Mouse (Mus musculus) heart, embryonic 11.5 days (tissue): ENCODE results near the gene Begain. TPM values are rescaled to one million over a fixed set of nuclear protein-coding genes. Genes with fewer than 3 reads are reported as not detected.

ENCODE experiments used
- ATAC-seq: fragments of 200-750 bp; cut with Nextera tagmentation; replicated peaks from 2 replicates; pipeline ENCODE4 v1.8.0; 2017; ENCODE audit warnings: moderate library complexity; ENCODE audit not compliant: insufficient number of reproducible peaks, low FRiP score, low TSS enrichment
- H3K27ac ChIP-seq: fragments of 300-500 bp; sonication (generic); 2 replicates; pipeline ENCODE4 v1.5.1; 2014; ENCODE audit warnings: mild to moderate bottlenecking, low read depth, low read length
- H3K27me3 ChIP-seq: fragments of 300-500 bp; sonication (generic); 2 replicates; pipeline ENCODE4 v1.6.1; 2014; ENCODE audit warnings: mild to moderate bottlenecking, low read length, mixed read lengths; ENCODE audit not compliant: control insufficient read depth, insufficient read depth
- H3K36me3 ChIP-seq: fragments of 300-500 bp; sonication (generic); 2 replicates; pipeline ENCODE4 v1.6.1; 2014; ENCODE audit warnings: mild to moderate bottlenecking, low read length, moderate library complexity, mixed read lengths; ENCODE audit not compliant: control insufficient read depth, insufficient read depth
- H3K4me1 ChIP-seq: fragments of 300-500 bp; sonication (generic); 2 replicates; pipeline ENCODE4 v1.6.1; 2014; ENCODE audit warnings: low read length; ENCODE audit not compliant: control insufficient read depth, insufficient read depth
- H3K4me2 ChIP-seq: fragments of 300-500 bp; sonication (generic); 2 replicates; pipeline ENCODE4 v1.6.1; 2014; ENCODE audit warnings: mild to moderate bottlenecking, moderate library complexity
- H3K4me3 ChIP-seq: fragments of 300-500 bp; sonication (generic); 2 replicates; pipeline ENCODE4 v1.5.1; 2014; ENCODE audit warnings: low read depth, low read length
- H3K9ac ChIP-seq: fragments of 300-500 bp; sonication (generic); 2 replicates; pipeline ENCODE4 v1.6.1; 2014; ENCODE audit warnings: mild to moderate bottlenecking, low read depth, low read length, moderate library complexity
- H3K9me3 ChIP-seq: fragments of 300-500 bp; sonication (generic); replicated peaks from 2 replicates; pipeline ENCODE4 v1.6.1; 2016; ENCODE audit warnings: low read length; ENCODE audit not compliant: control insufficient read depth
- WGBS: fragments of 180-500 bp; shearing (Covaris S2); extraction: QIAGEN DNeasy Blood & Tissue Kit; methylation state at CpG from one replicate; pipeline ENCODE4 v1.1.7; 2014; ENCODE audit not compliant: insufficient replicate concordance; 5-methylcytosine and 5-hydroxymethylcytosine counted together
- polyA plus RNA-seq: library from polyadenylated mRNA; unstranded; fragments of >200 nt; fragmentation: Nextera tagmentation; extraction: Ambion mirVana; gene quantifications from 2 replicates; pipeline ENCODE4 v1.2.1, GENCODE M21; 2014

Gene Begain
- polyA plus RNA-seq, 1 experiment from 2014 or later = 2.2 TPM

- Histone ChIP-seq H3K27me3 (no peaks in the 10 kb centered on the region), H3K4me1 (no peaks in the 10 kb centered on the region), H3K9ac (no peak overlapping the region), H3K4me3 (no peak overlapping the region), H3K36me3 (no peaks in the 10 kb centered on the region), H3K4me2 (no peak overlapping the region), H3K27ac (no peak overlapping the region), H3K9me3 (no peaks in the 10 kb centered on the region)
- ATAC-seq = no peak
- WGBS = 81% methylated on average over 14 of the region's 14 CpGs
Measured at GRCm38 (mm10) chr12:109090041-109090440, 22.0 kb upstream of the Begain start.

- Histone ChIP-seq H3K4me2 (no peak overlapping the region), H3K4me1 (no peaks in the 10 kb centered on the region), H3K36me3 (no peaks in the 10 kb centered on the region), H3K4me3 (no peak overlapping the region), H3K9ac (no peak overlapping the region), H3K27ac (no peak overlapping the region), H3K27me3 (no peaks in the 10 kb centered on the region), H3K9me3 (no peaks in the 10 kb centered on the region)
- no peak for ATAC-seq
- 81% methylated on average over 2 of the region's 2 CpGs for WGBS
Measured at GRCm38 (mm10) chr12:109086111-109086510, 18.1 kb upstream of the Begain start.

DNA sequence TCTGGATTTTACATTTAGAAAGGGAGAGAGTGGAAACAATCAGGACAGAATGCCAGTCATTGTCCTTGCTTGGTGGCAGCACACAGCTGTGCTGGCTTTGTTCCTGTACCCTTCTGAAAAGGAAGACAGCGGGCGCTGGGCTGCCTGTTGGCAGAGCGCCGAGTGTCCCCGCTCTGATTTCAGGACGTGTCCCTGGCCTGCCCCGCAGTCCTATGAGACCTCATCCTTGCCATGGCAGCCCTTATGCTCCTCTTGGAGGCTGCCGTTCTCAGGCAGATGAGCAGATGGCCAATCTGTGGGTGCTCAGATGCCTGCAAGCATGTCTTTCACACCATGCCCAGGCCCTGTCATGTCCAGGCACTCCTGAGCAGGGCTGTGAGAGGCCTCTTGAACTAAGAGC lies 17.7 kb upstream of the Begain start:
- 81% methylated on average over 8 of the region's 8 CpGs for WGBS
- Histone ChIP-seq H3K27ac (no peak overlapping the region), H3K9ac (no peak overlapping the region), H3K36me3 (no peaks in the 10 kb centered on the region), H3K4me3 (no peak overlapping the region), H3K9me3 (no peaks in the 10 kb centered on the region), H3K27me3 (no peaks in the 10 kb centered on the region), H3K4me1 (no peaks in the 10 kb centered on the region), H3K4me2 (no peak overlapping the region)
- ATAC-seq = no peak

- Histone ChIP-seq H3K27ac (no peak overlapping the region), H3K4me2 (no peak overlapping the region), H3K9me3 (no peaks in the 10 kb centered on the region), H3K9ac (no peak overlapping the region), H3K4me1 (no peaks in the 10 kb centered on the region), H3K27me3 (no peaks in the 10 kb centered on the region), H3K36me3 (no peaks in the 10 kb centered on the region), H3K4me3 (no peak overlapping the region)
- WGBS = 61% methylated on average over 5 of the region's 5 CpGs
- ATAC-seq = no peak
Measured at GRCm38 (mm10) chr12:109085046-109085445, 17.0 kb upstream of the Begain start.

DNA sequence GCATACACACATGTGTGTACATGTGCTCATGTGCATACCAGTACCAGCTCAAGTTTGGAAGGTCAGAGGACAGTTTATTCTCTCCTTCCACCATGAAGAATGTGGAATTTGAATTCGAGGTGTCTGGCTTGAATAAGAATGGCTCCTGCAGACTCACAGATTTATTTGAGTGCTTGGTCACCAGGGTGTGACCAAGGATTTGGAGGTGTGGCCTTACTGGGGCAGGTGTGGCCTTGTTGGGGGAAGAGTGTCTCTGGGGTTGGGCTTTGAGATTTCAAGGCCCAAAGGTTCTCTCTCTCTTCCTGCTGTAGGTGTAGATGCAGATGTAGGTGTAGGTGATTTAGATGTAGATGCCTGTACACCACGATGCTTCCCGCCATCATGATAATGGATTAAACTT lies 15.5 kb upstream of the Begain start:
- Histone ChIP-seq H3K4me3 (no peak overlapping the region), H3K4me1 (no peaks in the 10 kb centered on the region), H3K4me2 (no peak overlapping the region), H3K27ac (no peak overlapping the region), H3K36me3 (no peaks in the 10 kb centered on the region), H3K9me3 (no peaks in the 10 kb centered on the region), H3K27me3 (no peaks in the 10 kb centered on the region), H3K9ac (no peak overlapping the region)
- no peak for ATAC-seq
- WGBS = 78% methylated on average over 3 of the region's 3 CpGs

DNA sequence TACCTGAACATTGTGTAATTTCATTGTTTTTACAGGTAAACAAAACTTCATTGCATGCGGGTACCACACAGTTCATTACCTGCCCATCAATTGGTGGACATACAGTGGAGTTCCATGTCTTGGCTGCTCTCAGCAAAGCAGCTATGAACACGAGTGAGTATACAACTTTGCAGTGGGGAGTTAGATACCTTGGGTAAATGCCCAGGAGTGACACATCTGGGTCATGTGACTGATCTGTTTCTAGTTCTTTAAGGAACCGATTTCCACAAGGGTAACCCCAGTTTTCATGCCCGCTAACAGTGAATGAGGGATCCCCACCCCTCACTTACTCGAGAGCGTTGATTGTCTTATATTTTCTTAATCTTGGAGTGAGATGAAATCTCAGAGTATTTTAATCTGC lies 9.0 kb upstream of the Begain start:
- ATAC-seq = no peak
- WGBS = 82% methylated on average over 6 of the region's 6 CpGs
- no peak overlapping the region for H3K27ac ChIP-seq
- H3K9ac ChIP-seq = no peak overlapping the region
- no peaks in the 10 kb centered on the region for H3K4me1 ChIP-seq
- no peaks in the 10 kb centered on the region for H3K27me3 ChIP-seq
- no peak overlapping the region for H3K4me2 ChIP-seq
- no peak overlapping the region for H3K4me3 ChIP-seq
- H3K9me3 ChIP-seq = no peaks in the 10 kb centered on the region
- no peaks in the 10 kb centered on the region for H3K36me3 ChIP-seq

GRCm38 (mm10) chr12:109074777-109075285 lies 6.8 kb upstream of the Begain start:
- no peaks in the 10 kb centered on the region for H3K36me3 ChIP-seq
- H3K4me3 ChIP-seq = no peak overlapping the region
- H3K27me3 ChIP-seq = peaks cover 1% of the 10 kb centered on the region; the same call in 1 of the 2 replicates
- H3K9me3 ChIP-seq = no peaks in the 10 kb centered on the region
- H3K4me2 ChIP-seq = no peak overlapping the region
- ATAC-seq = no peak
- no peaks in the 10 kb centered on the region for H3K4me1 ChIP-seq
- 69% methylated on average over 2 of the region's 2 CpGs for WGBS
- H3K27ac ChIP-seq = no peak overlapping the region
- no peak overlapping the region for H3K9ac ChIP-seq

DNA sequence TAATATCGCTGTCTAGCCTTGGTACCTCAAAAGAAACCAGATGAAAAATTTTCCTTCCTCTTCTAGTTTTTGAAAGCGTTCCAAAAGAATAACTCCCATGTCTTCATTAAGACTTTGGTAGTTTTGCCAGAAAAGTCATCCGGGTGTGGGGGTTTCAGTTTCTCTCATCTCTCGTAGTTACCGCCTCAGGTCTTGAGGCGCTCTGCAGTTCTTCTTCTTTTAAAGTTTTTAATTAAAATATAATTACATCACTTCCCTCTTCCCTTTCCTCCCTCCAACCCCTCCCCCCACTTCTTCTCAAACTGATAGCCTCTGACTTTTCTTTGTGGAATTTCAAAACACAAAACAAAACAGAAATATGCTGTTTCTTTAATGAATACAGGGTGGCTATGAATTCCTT lies 6.1 kb upstream of the Begain start:
- Histone ChIP-seq H3K9ac (no peak overlapping the region), H3K4me3 (no peak overlapping the region), H3K4me2 (no peak overlapping the region), H3K4me1 (no peaks in the 10 kb centered on the region), H3K27ac (no peak overlapping the region), H3K27me3 (peaks cover 3% of the 10 kb centered on the region; the same call in 1 of the 2 replicates), H3K36me3 (no peaks in the 10 kb centered on the region), H3K9me3 (no peaks in the 10 kb centered on the region)
- no peak for ATAC-seq
- 82% methylated on average over 6 of the region's 6 CpGs for WGBS

DNA sequence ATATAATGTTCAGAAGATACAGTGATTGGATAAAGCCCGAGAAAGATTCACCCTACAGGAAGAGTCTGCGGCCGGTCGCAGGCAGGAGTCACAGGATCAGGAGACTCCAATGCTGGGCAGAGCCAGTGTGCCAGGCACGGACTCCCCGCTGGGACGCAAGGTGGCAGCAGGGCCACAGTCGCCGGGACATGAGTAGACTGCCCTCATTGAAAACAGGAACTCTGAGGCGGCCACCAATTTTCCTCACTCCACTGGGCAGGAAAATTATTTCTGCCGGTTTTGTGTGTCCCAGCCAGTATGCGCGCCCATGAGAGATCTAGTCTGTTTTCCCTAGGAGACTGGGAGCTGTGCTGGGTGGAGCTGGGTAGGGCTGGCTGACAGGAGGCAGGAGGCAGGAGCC lies 3.2 kb upstream of the Begain start:
- no peaks in the 10 kb centered on the region for H3K9me3 ChIP-seq
- no peak for ATAC-seq
- 81% methylated on average over 13 of the region's 13 CpGs for WGBS
- H3K27me3 ChIP-seq = peaks cover 8% of the 10 kb centered on the region; the same call in 1 of the 2 replicates
- H3K4me3 ChIP-seq = no peak overlapping the region
- H3K4me2 ChIP-seq = no peak overlapping the region
- 0 out of 2 replicates have a peak, but pooled peaks cover 3% of the 10 kb centered on the region for H3K4me1 ChIP-seq
- no peaks in the 10 kb centered on the region for H3K36me3 ChIP-seq
- no peak overlapping the region for H3K9ac ChIP-seq
- no peak overlapping the region for H3K27ac ChIP-seq
